Mouse (Mus musculus): ENCODE measurements around the gene Acot7.

Gene Acot7

DNA sequence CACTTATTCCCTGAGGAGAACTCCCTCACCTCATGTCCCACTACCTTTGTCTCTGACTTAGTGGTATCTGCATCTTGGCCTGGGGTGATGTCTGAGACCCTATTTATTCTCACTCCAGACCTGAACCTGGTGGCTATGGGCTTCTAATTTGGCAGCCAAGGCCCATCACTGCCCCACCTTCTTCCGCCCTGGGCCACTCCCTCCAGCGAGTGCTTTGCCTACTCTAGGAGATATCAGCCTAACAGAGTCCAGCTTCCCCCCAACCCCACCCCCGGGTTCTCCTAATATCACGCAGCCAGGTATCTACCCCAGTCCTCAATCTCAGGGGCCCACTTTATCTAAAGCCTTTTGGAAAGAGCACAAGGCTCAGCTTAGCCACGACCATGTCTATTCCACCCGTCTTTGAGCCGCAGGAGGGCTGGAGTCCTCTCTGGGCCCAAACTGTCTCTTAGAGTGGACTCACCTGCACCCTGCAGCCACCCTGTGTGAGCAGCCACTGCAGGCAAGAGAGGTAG lies 26.4 kb upstream of the Acot7 start:
- no peak for DNase-seq (ENCODE audit: low spot score in 2 of 2)

DNA sequence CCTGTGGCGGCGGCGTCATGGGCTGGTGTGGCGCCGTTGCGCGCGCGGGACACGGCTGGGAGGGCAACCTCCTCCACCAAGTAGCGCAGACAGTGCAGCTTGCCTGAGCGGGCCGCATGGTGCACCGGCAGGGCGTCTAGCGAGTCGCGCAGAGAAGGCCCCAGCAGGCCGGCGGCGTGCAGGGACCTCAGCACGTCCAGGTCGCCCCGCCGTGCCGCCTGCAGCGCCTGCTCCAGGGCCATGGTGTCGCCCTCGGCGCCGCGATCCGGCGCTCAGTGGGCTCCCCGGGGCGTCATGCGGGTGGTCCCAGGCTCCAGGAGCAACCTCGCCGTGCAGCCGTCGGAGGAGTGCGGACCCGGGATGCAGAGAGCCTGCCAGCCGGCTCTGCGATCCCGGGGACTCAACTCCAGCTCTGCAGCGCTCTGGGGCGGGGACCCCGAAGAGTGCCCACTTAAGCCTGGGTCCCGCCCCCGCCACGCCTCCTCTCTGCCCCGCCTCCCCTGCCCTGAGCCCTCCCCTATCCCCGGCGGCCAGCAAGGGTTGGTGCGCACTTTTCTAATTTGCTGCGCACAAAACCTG lies 25.9 kb upstream of the Acot7 start, which contains the start of gene Espn:
Gene Espn, minus strand, starts transcription at position 406 of the 579 bp plus-strand sequence.
- DNase-seq (ENCODE audit: low spot score in 2 of 2) = no peak

DNA sequence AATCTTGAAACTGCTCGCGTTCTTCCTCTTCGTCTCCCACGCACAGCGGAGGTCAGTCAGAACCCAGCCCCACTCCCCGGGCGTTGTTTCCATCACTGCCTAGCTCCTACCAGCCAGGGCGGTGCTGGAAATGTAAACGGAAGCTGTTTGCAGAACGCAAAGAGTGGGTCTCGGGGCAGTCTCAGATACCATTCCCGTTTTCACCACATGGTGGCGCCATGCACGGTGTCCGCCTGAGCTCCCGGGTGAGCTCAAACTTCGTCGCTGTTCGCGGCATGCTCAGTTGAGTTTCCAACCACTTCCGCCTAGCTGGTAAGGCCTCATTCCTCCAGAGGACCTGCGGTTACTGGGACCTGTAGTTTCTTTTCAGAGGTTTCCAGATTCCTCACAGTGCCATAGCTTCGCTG lies 24.2 kb upstream of the Acot7 start:
- DNase-seq (ENCODE audit: low spot score in 2 of 2) = peak; percentile 80 to 87

DNA sequence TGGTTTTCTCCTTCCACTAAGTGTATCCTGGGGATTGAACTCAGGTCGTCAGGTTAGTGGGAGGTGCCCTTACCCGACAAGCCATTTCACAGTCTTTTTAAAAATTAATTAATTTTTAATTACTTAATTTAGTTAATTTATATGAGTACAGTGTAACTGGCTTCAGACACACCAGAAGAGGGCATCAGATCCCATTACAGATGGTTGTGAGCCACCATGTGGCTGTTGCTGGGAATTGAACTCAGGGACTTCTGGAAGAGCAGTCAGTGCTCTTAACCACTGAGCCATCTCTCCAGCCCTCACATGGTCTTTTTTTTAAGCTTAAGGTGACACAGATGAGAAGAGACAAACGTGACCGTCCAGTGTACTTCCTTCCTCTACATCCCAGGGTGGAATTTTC lies 22.9 kb upstream of the Acot7 start:
- DNase-seq (ENCODE audit: low spot score in 2 of 2) = no peak

DNA sequence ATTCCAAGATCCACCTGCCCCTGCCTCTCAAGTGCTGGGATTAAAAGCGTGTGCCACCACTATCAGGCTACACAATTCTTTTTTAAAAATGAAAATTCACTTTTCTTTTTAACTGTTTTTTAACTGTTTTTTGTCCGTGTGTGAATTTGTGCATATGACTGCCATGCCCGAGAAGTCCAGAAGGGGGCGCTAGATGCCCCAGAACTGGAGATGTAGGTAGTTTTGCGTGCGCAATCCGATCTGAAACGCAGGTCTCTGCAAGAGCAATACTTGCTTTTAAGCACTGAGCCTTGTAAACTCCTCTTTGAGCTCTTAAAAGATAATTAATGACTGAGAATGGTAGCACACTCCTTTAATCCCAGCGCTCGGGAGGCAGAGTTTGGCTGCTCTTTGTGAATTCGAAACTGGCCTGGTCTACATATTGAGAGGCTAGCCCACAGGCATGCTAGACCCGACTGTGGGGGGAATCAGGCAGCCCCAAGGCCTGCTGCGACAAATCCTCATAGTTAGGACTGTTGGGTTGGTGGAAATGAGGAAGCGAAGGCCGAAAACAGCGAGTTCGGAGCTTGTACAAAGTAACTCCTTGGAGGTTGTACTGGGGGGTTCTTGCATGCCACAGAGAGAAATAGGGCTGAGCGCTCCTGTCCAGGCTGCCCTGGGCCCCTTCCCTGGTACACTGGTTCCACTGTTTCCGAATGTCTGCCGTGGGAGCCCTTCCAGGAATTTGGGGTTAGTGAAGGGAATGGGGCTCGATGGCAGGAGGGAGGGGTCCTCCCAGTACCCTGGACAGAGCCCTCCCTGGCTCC lies 20.0 kb upstream of the Acot7 start:
- peak in 1 of 2 experiments; percentile 56 for DNase-seq (ENCODE audit: low spot score in 2 of 2)

DNA sequence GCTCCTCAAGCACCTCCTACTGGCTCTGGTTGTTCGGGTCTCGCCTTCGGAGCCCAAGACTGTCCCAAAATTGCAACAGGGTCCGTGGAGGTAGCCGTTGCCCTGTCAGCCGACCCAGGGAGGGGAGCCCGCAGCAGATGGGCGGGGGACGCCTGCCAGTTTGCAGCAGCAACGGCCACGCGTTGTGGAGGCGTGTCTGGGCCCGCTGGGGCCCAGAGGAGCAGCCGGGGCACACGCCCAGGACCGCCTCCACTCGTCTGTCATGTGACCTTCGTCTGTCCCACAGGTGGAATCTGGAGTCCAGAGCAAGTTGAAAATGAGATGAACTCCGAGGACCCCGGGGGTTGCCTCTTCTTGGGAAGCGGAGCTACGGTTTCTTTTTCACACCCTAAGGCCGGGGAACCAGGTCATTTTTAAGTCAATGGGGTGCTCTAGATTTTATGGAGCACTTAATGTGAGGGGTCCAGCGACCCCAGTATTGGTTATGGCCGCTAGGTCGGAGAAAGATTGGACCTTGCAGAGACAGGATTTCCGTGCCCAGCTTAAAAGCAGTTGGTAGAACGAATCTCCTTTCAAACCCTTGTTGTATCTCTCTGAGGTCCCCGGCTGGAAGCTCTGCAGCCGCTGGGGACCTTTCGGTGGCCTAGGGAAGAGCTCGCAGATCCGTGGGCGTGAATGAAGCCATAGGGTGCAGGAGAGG lies 19.2 kb upstream of the Acot7 start, which contains the start of gene Hes2:
Gene Hes2, plus strand, starts transcription at position 283 of the 700 bp plus-strand sequence.
- no peak for DNase-seq (ENCODE audit: low spot score in 2 of 2)

DNA sequence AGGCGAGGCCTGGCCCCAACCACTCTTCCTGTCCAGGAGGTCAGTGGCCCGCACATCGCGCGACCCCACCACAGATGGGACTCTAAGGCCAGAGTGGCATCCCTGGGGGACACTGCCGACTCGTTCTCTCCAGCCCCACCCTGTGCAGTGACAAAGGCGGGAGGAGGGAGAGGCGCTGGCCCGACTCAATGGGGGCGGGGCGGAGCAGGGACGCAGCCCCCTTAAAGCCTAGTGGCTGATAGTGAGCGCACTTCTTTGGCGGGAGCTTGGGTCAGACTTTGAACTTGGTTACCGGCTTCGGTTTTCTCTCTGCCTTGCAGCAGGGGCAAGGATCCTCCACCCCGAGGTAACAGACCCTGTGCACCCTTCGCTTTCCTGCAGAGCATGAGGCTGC lies 18.7 kb upstream of the Acot7 start:
- DNase-seq (ENCODE audit: low spot score in 2 of 2) = no peak

DNA sequence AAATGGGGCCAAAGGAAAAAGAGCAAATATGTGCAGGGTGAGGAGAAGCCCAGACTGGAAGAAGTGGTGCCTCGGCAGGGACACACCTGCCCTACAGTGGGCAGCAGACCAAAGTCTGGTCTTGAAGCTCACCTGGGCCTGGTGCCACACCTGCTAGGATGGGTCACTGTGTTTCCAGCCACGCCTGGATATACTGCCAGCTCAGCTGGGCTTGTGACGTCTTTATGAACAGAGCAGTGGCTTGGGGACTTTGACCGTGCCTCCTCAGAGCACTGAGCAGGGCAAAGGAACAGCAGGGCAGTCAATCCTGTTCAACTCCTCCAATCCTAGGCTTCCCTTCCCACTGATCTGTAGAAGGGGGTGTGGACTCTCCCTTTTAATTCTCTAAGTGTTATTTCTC lies 17.2 kb upstream of the Acot7 start:
- DNase-seq (ENCODE audit: low spot score in 2 of 2) = no peak

DNA sequence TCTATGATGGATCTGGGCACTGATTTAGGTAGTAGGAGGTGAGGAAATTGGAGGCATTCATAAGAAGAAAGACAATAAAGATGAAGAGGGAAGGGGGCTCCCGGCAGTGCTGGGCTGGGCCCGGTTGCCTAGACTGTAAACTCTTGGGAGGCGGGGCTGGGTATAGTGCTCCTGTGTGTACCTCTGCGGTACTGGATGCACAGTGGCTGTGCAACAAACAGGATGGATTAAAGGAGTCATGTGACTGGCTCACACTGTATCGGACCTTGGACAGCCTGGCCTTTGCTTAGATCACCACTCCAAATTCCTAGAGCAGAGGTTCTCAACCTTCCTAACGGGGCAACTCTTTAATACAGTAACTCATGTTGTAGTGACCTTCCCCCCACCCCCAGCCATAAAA lies 16.3 kb upstream of the Acot7 start:
- DNase-seq (ENCODE audit: low spot score in 2 of 2) = no peak

DNA sequence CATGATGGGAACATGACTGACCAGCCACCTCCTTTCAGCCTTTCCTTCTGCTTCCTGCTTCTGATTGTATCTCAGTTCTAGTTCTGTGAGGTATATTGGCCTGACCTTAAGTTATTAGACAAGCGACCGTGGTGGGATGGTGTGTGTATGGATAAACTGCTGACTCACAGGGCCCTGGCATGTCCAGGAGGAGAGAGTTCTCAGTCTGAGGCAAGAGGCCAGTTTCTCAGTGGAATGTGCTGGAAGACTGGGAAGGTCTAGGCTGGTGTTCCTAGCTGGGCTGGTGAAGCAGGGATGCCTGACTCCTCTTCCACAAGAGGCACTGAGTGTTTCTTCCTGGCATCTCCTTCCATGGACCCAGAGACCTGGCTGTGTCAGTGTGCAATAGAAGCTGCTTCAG lies 15.2 kb upstream of the Acot7 start:
- DNase-seq (ENCODE audit: low spot score in 2 of 2) = no peak

DNA sequence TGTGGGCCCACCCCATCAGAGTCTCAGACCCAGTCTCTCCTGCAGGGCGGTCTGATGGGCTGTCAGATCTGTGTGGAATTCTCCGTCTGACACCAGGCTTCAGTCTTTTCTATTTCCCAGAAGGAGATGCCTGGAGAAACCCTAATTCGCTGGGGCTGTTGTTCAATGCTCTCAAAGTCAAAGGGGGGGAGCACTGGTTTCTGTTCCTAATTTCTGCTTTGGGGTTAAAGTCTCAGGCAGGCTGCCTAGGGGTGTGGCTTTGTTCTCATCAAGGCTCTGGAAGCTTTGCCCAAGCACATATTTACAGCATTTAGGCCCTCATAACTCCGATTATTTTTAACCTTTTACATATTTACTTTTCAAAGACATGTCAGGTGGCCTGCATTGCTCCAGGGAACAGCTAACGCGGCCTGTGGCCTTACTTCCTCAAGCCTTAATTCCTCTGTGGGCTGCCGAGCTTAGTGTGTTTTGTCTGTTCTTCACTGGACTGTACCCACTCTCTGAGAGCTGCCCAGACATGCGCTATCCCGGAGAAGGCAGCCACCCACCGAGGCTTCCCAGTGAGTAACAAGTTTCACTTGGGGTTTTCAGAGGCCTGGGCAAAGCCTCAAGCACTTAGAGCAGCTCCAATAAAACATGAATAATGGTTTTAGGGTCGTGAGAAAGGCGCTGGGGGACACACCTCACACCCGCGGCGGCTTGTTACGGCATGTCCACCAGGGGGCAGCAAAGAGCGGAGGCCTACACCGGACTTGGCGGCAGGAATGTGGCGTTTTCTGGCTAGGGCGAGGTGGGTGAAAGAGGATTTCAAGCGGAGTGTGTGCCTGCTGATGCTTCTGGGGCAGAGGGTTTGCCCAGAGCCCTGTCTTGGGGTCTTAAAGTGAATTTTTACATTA lies 12.7 kb upstream of the Acot7 start:
- peak; percentile 51 to 81 for DNase-seq (ENCODE audit: low spot score in 2 of 2)

DNA sequence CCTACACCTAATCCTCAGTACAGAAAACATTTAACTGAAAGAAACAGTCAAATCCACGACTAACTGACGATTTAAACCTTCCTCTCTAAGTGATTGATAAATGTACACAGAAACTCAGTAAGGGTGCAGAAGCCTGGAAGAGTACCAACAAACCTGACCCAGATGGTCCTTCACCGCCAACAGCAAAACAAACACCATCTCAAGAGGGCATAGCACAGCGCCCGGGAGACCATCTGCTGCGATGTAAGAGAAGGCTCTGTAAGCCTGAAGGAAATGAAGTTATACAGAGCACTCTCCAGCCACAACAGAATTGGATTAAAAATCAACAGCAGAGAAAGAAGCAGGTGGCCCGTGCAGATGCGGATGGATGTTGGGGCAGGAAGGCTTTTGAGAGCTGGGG lies 9.9 kb upstream of the Acot7 start:
- DNase-seq (ENCODE audit: low spot score in 2 of 2) = no peak

DNA sequence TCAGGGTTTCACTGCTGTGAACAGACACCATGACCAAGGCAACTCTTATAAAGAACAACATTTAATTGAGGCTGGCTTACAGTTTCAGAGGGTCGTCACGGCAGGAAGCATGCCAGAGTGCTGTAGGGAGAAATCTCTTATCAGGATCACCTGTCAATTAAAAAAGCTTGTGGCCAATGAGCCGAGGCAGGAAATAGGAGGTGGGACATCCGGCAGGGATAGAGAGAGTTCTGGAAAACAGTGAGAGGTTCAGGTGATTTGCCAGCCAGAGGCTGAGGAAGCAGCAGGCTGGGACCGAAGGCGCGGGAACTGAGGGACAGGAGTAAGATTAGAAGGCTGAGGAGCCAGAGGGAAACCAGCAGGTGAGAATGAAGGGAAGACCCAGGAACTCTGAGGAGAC lies 8.8 kb upstream of the Acot7 start:
- no peak for DNase-seq (ENCODE audit: low spot score in 2 of 2)

DNA sequence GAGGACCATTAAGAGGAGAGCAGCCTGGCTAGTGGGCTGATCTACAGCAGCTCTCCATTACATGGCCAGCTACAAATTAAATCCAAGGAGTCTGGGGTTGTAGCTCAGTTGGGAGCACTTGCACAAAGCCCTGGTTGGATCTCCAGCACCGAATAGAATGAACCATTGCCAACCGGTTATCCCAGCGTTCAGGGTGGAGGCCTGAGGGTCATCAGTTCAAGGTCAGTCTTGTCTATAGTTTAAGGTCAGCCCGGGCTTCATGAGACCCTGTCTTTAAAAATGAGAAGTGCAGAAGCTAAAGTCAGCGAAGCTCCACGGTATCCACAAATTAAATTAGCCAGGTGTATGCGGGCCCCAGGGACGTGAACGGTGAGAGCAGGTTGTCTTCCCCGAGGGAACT lies 7.6 kb upstream of the Acot7 start:
- DNase-seq (ENCODE audit: low spot score in 2 of 2) = no peak

DNA sequence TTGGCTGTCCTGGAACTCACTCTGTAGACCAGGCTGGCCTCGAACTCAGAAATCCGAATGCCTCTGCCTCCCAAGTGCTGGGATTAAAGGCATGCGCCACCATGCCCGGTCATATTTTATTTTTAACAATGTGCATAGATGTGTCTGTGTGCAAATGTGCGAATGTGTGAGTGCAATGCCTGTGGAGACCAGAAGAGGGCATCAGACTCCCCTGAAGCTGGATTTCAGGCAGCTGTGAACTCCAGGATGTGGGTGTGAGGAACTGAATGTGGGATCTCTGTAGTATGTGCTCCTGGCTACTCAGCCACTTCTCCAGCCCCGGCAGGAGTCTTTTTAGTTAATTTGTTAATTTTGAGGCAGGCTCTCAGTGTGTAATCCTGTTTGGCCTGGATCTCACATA lies 6.4 kb upstream of the Acot7 start:
- no peak for DNase-seq (ENCODE audit: low spot score in 2 of 2)

DNA sequence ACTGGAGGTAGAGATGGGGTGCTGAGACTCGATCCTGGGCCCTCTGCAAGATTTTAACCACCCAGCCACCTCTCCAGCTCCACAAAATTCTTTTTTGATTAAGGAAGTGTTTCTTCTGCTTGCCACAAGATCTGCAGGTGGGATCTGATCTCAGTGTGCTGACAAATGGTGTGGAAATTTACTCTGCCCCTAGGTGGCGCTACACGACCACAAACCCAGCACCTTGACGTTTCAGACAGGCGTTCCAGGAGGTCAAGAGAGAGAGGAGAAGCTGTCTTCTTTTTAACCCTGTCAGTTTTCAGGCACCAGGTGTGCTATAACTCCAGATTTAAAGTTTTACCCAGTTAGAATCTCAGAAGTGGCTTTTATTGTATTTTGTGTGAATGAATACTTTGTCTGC lies 4.9 kb upstream of the Acot7 start:
- DNase-seq (ENCODE audit: low spot score in 2 of 2) = peak; percentile 57 to 85

DNA sequence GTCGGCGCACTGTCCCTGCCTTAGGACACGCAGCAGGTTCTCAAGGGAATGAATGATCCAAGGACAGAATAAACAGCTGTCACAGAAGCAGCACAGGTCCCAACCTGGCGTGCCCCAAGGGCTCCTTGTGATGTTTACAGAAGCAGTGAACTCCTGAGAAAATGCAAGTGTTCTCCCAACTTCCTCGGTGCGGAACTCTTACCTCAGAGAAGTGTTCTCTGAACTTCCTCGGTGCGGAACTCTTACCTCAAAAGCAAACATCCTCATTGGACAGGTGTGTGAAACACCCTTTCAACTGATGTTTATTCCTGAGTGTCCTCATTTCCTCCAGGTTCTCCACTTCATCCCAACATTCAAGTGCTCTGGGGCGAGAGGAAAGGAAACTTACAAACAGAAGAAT lies 4.0 kb upstream of the Acot7 start:
- no peak for DNase-seq (ENCODE audit: low spot score in 2 of 2)

DNA sequence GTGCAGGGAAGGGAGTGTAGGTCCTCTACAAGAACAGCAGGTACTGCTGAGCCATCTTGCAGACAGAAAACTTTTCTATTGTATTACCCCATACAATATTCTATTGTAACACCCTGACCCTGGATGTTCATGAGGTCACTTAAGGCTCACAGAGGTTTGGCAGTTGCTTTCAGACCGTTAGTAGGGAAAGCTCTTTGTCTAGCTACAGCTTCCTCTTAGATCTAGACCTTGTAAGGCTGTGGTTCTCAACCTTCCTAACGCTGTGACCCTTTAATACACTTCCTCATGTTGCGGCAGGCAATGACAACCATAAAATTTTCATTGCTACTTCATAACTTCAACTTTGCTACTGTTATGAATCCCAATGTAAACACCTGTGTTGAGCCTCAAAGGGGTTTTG lies 1.3 kb upstream of the Acot7 start:
- DNase-seq (ENCODE audit: low spot score in 2 of 2) = no peak

DNA sequence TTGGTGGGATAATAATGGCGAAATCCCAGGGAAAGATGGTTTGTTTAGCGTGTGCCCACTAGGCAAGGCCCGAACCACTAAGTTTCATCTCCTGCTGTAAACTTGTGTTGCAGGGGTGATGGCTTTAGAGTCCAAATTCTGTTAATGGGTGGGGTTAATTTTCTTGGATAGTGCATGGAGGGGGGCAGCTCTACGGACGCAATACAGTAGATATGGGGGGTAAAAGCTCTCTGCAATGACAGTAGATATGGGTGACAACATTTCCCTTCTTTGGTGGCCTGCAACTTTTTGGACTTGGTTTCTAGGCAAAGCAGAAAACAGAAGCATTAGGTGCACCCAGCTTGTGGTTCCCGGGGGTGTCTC lies 779 bp upstream of the Acot7 start:
- DNase-seq (ENCODE audit: low spot score in 2 of 2) = no peak

DNA sequence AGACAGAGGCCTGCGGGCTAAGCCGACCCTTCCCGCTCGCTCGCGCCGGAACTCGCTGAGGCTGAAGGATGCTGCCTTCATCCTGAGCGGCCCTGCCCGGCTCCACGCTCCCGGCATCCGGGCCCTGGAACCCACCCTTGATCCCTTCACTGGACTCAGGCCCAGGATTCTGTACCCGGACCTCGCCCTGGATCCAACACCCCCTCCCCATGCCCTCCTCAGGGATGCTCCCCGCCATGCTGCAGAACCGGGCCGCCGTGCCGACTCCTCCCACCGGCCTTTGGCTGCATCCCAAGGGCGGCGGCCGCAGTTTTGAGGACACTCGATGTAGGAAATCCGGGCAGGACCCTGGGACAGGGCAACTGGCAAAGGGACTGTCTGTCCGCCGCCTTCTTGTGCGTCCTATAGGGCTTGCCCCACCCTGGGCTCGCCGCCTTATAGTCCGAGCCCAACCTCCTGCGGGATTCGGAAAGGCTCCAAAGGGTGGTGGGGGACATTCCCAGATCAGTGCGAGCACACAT lies 470 bp downstream of the Acot7 start:
- no peak for DNase-seq (ENCODE audit: low spot score in 2 of 2)

DNA sequence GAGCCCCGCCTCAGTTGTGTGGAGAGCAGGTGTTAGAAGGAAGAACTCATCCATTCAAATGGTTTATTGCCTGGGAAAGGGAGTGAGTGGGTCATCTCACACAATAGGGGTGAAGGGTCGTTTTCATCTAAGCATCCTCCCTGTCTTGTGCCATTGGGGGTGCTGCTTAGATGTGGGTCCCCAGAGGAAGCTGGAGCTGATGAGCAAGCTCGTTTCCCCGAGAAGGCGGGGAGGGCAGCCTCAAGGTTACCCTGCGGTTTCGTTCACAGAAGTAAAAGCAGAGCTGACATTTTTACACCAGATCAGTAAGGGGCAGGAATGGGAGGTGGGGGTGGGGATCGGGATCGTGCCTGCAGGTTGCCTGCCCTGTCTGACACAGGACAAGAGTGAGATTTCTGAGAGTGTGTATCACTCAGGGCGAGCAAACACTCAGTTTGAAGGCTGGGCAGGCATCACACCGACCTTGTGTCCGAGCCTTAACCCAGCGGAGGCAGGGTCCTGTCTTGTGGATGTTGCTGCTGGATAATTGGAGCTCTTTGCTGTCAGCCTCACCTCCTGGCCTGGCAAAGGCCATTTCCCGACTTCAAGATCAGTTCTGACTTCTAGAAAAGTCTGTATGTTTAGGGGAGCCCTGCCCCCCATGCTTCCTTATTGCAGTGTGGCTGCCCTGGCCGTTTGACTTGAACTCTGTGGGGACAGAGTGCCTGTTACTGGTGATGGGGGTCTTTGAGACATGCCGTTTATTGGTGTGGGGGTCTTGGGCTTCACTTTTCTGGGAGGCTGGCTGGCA lies 1.2 kb downstream of the Acot7 start:
- DNase-seq (ENCODE audit: low spot score in 2 of 2) = no peak

Data from cerebellum, postnatal 4 days (tissue).